Mouse (Mus musculus) cortical plate, adult 2 months (tissue): ENCODE measurements around the gene Tmem140.

Experiments
- CTCF ChIP-seq: fragments of 200-500 bp; IDR thresholded peaks from 2 replicates; pipeline ENCODE4 v1.5.1; 2011; ENCODE audit warnings: mild to moderate bottlenecking, control low read depth, low read length; ENCODE audit not compliant: insufficient read depth; ENCODE audit errors: extremely low read depth
- POLR2A ChIP-seq: fragments of 200-500 bp; IDR thresholded peaks from 2 replicates; pipeline ENCODE4 v1.6.1; 2011; ENCODE audit warnings: mild to moderate bottlenecking, low read length, control low read depth; ENCODE audit not compliant: insufficient read depth; ENCODE audit errors: extremely low read depth

- no peak for TF ChIP-seq CTCF
- TF ChIP-seq POLR2A: no peak
Observed at GRCm38 (mm10) chr6:34906661-34907060, 43.7 kb downstream of the Tmem140 start.
